Mouse (Mus musculus): ENCODE measurements around the gene Crybg1.

The Crybg1 gene

GRCm38 (mm10) chr10:43904569-43904968 lies 244.1 kb downstream of the Crybg1 start:
- TF ChIP-seq GATA4 (IDR thresholded peaks at IDR 0.05; ENCODE audit: insufficient replicate concordance, low read length) = no peak

DNA sequence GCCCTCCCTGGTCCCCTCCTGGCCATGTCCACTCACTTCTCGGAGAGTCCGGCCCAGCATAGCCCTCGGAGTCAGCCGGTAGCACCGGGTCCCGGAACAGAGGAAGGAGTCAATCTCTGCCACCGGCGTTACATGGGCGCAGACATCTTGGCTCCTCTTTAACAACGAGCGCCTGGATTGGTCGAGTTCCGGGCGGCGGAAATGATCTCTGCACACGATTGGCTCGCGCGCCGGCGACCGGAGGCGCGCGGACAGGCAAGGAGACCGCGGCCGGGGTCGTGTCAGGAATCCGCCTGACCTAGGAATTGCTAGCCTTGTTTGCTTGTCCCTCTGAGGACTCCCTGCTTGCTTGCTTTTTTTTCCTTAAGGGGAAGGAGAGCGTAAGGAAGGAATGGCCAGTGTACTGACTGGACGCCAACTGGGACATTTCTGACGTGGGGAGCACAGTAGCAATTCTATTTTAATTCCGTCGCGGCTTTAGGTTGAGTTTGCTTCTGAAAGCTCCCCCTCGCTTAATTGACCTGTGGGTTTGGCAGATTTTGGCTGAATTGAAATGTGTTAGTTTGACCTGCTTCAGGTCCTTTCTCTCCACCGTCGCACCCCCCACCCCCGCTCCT lies 247.0 kb downstream of the Crybg1 start, which contains the start of the genes Qrsl1 and Rtn4ip1:
Gene Qrsl1, minus strand, starts transcription at position 168 of the 617 bp plus-strand sequence.
Gene Rtn4ip1, plus strand, starts transcription at position 230 of the 617 bp plus-strand sequence.
- no peak for TF ChIP-seq GATA4 (IDR thresholded peaks at IDR 0.05; ENCODE audit: insufficient replicate concordance, low read length)

DNA sequence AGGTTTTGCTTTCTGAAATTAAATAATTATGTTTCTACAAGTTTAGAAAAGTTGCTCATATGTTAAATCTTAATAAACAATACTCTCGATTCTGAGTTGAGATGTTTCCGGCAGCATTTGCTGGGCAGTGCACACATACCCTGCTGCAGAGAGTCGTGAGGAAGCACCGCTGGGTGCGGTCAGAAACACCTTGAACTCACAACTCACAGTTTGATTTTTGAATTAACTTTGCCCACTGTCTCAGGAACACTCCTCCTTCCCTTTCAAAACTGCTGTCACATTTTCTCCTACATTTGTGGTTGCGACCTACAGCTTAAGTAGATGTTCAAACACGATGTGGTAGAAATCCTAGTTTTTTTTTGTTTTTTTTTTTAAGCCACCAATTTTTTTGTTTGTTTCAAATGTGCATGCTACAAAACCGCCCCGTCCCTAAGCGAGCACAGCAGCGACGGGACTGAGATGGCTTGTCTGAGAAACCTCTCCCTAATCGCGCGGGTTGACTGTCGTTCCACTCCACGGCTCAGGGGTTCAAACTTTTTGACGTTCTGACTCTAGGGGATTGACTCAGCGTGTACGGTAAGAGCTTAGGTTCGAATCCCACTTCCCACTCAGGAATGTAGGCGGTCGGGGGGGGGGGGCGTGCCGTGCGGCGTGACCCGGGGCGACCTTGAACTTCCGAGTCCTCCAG lies 247.6 kb downstream of the Crybg1 start:
- TF ChIP-seq GATA4 (IDR thresholded peaks at IDR 0.05; ENCODE audit: insufficient replicate concordance, low read length) = no peak
